ENCODE assay signal across 17 mouse cellular contexts in genomic region chr13:9889954-9890353, GRCm38 (mm10).
"Had no signal": no experiment of that assay in that cellular context is flagged by ENCODE, and none has a peak within 500 bp of the region (broad histone marks: within the 10 kb centered on the region; RNA-seq: fewer than 3 reads in every experiment).

No protein-coding gene starts in this region.

- DNase-seq: liver, embryonic 13.5 days; liver, postnatal 0 days; lung, postnatal 14 days; midbrain, embryonic 14.5 days; thymus, adult 2 months; thymus, postnatal 25 days; thymus, postnatal 4 days had no signal

- H3K4me2 ChIP-seq: liver, embryonic 11.5 days; liver, embryonic 13.5 days; liver, embryonic 15.5 days; lung, embryonic 15.5 days; midbrain, embryonic 12.5 days; neural tube, embryonic 12.5 days; stomach, embryonic 15.5 days had no signal

- H3K4me1 ChIP-seq: liver, embryonic 13.5 days; liver, embryonic 15.5 days; megakaryocyte, embryonic 14.5 days; midbrain, embryonic 12.5 days; neural tube, embryonic 12.5 days; stomach, embryonic 15.5 days had no signal

- H3K27me3 ChIP-seq: liver, embryonic 13.5 days; liver, embryonic 15.5 days; lung, embryonic 15.5 days; midbrain, embryonic 12.5 days; neural tube, embryonic 12.5 days; stomach, embryonic 15.5 days had no signal

- H3K9me3 ChIP-seq: liver, embryonic 13.5 days; liver, embryonic 15.5 days; lung, embryonic 15.5 days; megakaryocyte, embryonic 14.5 days; midbrain, embryonic 12.5 days; neural tube, embryonic 12.5 days; stomach, embryonic 15.5 days had no signal

- H3K4me3 ChIP-seq: liver, embryonic 13.5 days; liver, embryonic 15.5 days; lung, embryonic 15.5 days; megakaryocyte, embryonic 14.5 days; midbrain, embryonic 12.5 days; neural tube, embryonic 12.5 days; stomach, embryonic 15.5 days had no signal

- H3K27ac ChIP-seq: liver, embryonic 13.5 days; liver, embryonic 15.5 days; macrophage; midbrain, embryonic 12.5 days; neural tube, embryonic 12.5 days; stomach, embryonic 15.5 days; stomach, postnatal 0 days had no signal

- H3K36me3 ChIP-seq: liver, embryonic 13.5 days; liver, embryonic 15.5 days; lung, embryonic 15.5 days; midbrain, embryonic 12.5 days; neural tube, embryonic 12.5 days; stomach, embryonic 15.5 days had no signal

- H3K9ac ChIP-seq: liver, embryonic 13.5 days; liver, embryonic 15.5 days; liver, postnatal 0 days; lung, embryonic 15.5 days; midbrain, embryonic 12.5 days; neural tube, embryonic 12.5 days; stomach, embryonic 15.5 days had no signal

- ATAC-seq: liver, postnatal 0 days; midbrain, embryonic 16.5 days had no signal
